Mouse (Mus musculus): Measurements from ENCODE around the gene Pacrg. TPM values are rescaled to one million over a fixed set of nuclear protein-coding genes. Genes with fewer than 3 reads are reported as not detected.

Gene Pacrg
- total and polyA plus RNA-seq, 3 experiments: not detected

DNA sequence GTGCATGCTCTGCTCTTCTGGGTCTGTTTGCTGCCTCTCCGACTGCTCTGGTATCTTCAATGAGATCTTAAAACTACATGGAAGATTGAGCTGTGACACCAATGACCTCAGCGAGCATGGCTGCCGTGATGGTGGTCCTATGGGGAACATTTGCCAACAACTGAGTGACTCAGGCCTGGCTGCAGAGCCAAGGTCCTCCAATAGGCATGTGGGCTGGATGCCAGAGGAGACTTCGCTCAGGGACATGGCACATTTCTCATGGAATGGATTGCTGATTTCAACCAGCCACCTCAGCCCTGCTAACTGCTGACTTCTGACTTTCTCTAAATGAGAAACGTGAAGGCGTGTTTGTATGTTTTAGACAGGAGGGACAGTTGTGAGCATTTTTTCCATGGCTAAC is 366.9 kb downstream of the Pacrg start:
- no peaks in the 10 kb centered on the region for H3K9me3 ChIP-seq (replicated peaks; ENCODE audit: insufficient read depth, low read length)
- no peak overlapping the region for H3K9ac ChIP-seq (ENCODE audit: control insufficient read depth, low read depth, low read length, poor library complexity, severe bottlenecking)
- no peaks in the 10 kb centered on the region for H3K27me3 ChIP-seq (ENCODE audit: control insufficient read depth in 1 of 2, insufficient read depth in 2 of 2, low read length in 2 of 2)
- no peaks in the 10 kb centered on the region for H3K4me1 ChIP-seq (ENCODE audit: control insufficient read depth in 1 of 2, insufficient read depth in 2 of 2, low read length in 2 of 2)
- H3K4me3 ChIP-seq (ENCODE audit: control insufficient read depth in 1 of 2, insufficient read depth in 1 of 2, low read depth in 2 of 2, low read length in 2 of 2): no peak overlapping the region
- DNase-seq (ENCODE audit: low read depth, low spot score): no peak
- no peaks in the 10 kb centered on the region for H3K79me2 ChIP-seq (ENCODE audit: control insufficient read depth, insufficient read depth, low read length, poor library complexity)
- no peak for TF ChIP-seq ZC3H11A (IDR thresholded peaks at IDR 0.05; ENCODE audit: low read depth, low read length)
- no peak for TF ChIP-seq JUND (IDR thresholded peaks at IDR 0.05; ENCODE audit: low read depth, low read length)
- TF ChIP-seq USF1 (IDR thresholded peaks at IDR 0.05; ENCODE audit: low read depth, low read length): no peak
- TF ChIP-seq GABPA (IDR thresholded peaks at IDR 0.05; ENCODE audit: low read depth, low read length): no peak
- TF ChIP-seq MYC (IDR thresholded peaks at IDR 0.05; ENCODE audit: low read depth, low read length): no peak
- TF ChIP-seq USF2 (IDR thresholded peaks at IDR 0.05; ENCODE audit: borderline replicate concordance in 1 of 2, insufficient read depth in 1 of 2, low read depth in 1 of 2, low read length in 2 of 2): no peak
- TF ChIP-seq ELF1 (IDR thresholded peaks at IDR 0.05; ENCODE audit: low read depth, low read length): no peak
- TF ChIP-seq MAFK (IDR thresholded peaks at IDR 0.05; ENCODE audit: borderline replicate concordance, low read depth, low read length): no peak
- TF ChIP-seq UBTF (IDR thresholded peaks at IDR 0.05; ENCODE audit: borderline replicate concordance, insufficient read depth, low read depth, low read length): no peak
- TF ChIP-seq ETS1 (IDR thresholded peaks at IDR 0.05; ENCODE audit: low read depth, low read length): no peak
- no peak for TF ChIP-seq POLR2AphosphoS5 (IDR thresholded peaks at IDR 0.05; ENCODE audit: borderline replicate concordance, low read depth, low read length)
- no peak overlapping the region for H3K27ac ChIP-seq (ENCODE audit: control insufficient read depth, low read depth, low read length)
- H3K36me3 ChIP-seq (ENCODE audit: control insufficient read depth in 1 of 2, insufficient read depth in 2 of 2, low read length in 2 of 2): no peaks in the 10 kb centered on the region

DNA sequence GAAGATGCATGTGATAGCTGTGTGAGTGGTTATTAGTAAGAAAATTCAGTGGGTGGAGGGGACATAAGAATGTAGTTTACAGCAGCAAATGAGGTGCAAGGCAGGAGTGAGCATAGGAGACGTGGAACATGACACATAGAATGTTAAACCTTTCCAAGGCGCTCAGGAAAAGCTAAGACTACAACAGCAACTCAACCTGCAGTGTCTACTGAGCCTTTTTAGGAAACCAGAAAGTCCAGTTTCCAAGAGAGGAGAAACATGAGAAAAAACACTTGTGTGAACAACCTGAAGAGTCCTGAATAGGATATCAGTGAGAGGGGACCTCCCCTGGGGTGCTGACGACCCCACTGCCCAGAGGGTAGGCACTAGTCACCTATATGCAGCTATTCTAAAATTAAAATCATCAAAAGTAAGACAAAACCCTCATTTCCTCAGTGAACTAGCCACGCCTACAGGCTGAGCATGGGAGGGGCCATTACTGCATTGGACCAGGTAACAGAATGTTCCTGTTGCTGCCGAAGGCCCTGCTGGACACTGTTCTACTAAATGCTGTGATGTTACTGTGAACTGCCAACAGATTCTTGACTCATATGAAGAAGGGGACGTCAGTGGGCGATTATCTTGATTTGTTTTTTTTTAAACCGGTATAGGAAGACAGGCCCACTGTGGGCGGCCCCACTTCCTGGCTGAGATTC is 370.1 kb downstream of the Pacrg start:
- H3K79me2 ChIP-seq (ENCODE audit: control insufficient read depth, insufficient read depth, low read length, poor library complexity): no peaks in the 10 kb centered on the region
- H3K4me3 ChIP-seq (ENCODE audit: control insufficient read depth in 1 of 2, insufficient read depth in 1 of 2, low read depth in 2 of 2, low read length in 2 of 2): no peak overlapping the region
- H3K36me3 ChIP-seq (ENCODE audit: control insufficient read depth in 1 of 2, insufficient read depth in 2 of 2, low read length in 2 of 2): no peaks in the 10 kb centered on the region
- H3K9me3 ChIP-seq (replicated peaks; ENCODE audit: insufficient read depth, low read length): no peaks in the 10 kb centered on the region
- H3K27ac ChIP-seq (ENCODE audit: control insufficient read depth, low read depth, low read length): no peak overlapping the region
- H3K27me3 ChIP-seq (ENCODE audit: control insufficient read depth in 1 of 2, insufficient read depth in 2 of 2, low read length in 2 of 2): no peaks in the 10 kb centered on the region
- H3K9ac ChIP-seq (ENCODE audit: control insufficient read depth, low read depth, low read length, poor library complexity, severe bottlenecking): no peak overlapping the region
- no peak for DNase-seq (ENCODE audit: low read depth, low spot score)
- H3K4me1 ChIP-seq (ENCODE audit: control insufficient read depth in 1 of 2, insufficient read depth in 2 of 2, low read length in 2 of 2): no peaks in the 10 kb centered on the region
- TF ChIP-seq ETS1 (IDR thresholded peaks at IDR 0.05; ENCODE audit: low read depth, low read length) (no peak), MYC (IDR thresholded peaks at IDR 0.05; ENCODE audit: low read depth, low read length) (no peak), ELF1 (IDR thresholded peaks at IDR 0.05; ENCODE audit: low read depth, low read length) (no peak), NRF1 (IDR thresholded peaks at IDR 0.05; ENCODE audit: insufficient read depth, low read depth, low read length, poor library complexity, severe bottlenecking) (no peak)

Data from MEL (cell line).